Mouse (Mus musculus): ENCODE data around the gene 1700088E04Rik.

Gene 1700088E04Rik

DNA sequence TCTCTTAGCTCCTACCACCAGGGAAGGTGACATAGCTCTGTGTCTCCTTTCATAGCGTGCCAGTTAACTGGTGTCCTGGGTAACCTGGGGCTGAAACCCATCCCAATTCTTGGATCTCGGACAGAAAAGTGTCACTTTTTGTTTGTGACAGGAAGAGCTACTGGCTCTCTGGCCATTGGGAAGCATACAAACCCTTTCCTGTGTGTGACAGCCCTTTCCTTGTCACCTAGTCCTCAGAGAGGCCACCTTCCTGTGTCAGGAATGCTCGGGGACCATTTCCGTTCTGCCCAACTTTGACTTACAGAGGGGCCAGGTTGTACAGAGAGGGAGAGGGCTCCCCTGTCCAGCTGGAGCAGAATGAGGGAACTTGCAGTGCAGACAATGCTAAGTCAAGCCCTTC is 41.6 kb downstream of the 1700088E04Rik start:
- no peak for DNase-seq (ENCODE audit: low spot score in 2 of 2)

DNA sequence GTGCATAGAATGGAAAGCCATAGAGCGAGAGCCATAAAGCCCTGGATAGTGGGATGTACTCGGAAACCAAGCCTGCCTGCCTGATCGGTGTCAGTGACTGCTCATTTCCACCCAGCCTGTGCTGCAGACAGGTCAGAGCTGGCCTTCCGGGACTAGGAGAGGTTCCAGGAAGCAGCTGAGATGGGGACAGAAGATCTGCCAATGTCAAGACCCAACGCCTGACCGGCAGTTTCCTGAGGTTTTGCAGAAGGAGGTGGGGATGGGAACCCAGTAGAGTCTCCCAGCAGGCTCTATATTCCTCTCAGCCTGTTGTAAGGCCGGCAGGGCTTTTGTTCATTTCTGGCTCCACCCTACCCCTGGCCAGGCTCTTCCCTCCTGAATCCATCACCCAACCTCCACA is 42.2 kb downstream of the 1700088E04Rik start:
- DNase-seq (ENCODE audit: low spot score in 2 of 2) = no peak

DNA sequence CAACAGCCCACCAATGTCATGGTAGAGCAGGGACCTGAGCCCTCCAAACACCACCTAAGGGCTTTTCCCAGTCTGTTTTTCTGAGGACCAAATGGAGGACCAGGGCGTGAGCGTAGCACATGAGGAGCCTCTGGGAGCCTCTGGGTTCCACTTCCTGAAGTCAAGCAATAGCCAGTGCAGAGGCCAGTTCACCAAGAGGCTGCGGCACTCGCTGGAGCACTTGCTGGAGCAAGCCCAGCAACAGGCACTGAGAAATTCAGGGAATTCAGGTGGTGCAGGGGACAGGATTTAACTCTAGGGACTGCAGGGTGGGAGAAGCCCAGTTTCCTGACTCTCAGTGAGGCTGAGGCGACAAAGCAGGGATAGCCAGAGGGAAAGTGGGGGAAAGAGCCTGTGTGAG is 42.8 kb downstream of the 1700088E04Rik start:
- no peak for DNase-seq (ENCODE audit: low spot score in 2 of 2)

DNA sequence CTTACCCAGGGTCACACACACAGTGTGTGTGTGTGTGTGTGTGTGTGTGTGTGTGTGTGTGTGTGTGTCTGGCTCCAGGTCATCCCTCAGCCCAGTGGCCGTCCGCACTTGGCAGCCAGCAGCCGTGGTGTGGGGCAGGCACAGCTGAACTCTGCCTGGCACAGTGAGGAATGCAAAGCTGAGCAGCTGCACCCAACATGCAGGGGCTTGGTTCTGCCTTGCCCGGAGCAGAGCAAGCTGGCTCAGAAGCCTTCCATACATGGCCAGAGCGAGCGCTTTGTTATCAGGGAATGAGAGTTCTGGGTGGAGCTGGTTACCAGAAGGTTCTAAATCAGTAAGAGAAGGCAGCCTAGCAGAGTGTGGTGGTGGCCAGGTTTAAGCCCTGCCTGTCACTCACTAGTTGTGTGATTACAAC is 43.4 kb downstream of the 1700088E04Rik start:
- peak in 1 of 2 experiments; percentile 38 for DNase-seq (ENCODE audit: low spot score in 2 of 2)

DNA sequence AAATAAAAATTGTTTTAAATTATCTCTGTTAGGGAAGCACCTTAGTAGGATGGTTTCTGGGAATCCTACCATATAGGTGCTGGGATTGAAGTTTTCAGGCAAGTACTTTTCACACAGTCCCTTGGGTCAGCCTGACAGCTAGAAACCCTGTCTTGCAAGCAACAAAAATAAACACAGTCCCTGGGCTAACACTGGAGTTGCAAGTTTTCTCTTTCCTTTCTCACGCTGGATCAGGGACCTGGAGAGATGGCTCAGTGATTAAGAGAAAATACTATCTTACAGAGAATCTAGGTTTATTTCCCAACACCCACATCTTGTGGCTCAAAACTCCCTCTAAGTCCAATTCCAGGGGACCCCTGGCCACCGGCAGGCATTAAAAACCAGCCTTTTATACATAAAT is 43.9 kb downstream of the 1700088E04Rik start:
- no peak for DNase-seq (ENCODE audit: low spot score in 2 of 2)

DNA sequence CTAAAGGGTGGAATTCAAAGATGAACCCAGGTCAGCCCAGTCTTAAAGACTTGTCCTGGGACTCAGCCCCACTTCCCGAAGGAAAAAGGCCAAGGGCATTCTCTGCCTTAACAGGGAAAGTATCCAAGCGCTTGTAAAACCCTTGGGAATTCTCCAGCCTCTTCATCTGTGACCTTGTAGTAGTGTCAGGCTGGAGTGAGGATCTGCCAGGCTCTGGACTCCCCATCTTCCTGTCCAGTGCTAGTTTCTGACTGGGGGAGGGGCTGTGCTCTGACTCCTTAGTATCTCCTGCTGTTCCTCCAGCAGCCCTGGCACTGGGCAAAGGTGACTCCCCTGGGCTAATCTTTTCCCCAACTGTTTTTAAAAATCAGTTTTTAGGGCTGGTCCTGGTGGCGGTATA is 44.5 kb downstream of the 1700088E04Rik start:
- no peak for DNase-seq (ENCODE audit: low spot score in 2 of 2)

DNA sequence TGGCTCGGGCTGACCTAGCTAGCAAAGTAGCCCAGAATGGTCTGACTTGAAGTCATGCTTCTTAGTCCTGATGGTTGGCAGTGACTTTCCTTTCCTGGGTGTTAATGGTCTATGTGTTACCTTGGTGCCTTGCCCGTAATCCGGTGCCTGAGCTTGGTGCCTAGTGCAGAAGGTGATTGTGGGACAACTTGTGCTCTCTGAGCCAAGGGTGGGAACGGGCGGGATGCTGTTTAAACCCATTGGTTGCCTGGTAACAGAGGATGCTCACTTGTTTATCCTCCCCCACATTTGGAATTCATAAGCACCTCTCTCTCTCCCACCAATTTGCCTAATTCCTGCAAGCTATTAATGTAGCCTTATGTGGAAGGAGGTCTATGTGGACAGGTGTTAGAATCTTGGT is 45.6 kb downstream of the 1700088E04Rik start:
- DNase-seq (ENCODE audit: low spot score in 2 of 2) = no peak

DNA sequence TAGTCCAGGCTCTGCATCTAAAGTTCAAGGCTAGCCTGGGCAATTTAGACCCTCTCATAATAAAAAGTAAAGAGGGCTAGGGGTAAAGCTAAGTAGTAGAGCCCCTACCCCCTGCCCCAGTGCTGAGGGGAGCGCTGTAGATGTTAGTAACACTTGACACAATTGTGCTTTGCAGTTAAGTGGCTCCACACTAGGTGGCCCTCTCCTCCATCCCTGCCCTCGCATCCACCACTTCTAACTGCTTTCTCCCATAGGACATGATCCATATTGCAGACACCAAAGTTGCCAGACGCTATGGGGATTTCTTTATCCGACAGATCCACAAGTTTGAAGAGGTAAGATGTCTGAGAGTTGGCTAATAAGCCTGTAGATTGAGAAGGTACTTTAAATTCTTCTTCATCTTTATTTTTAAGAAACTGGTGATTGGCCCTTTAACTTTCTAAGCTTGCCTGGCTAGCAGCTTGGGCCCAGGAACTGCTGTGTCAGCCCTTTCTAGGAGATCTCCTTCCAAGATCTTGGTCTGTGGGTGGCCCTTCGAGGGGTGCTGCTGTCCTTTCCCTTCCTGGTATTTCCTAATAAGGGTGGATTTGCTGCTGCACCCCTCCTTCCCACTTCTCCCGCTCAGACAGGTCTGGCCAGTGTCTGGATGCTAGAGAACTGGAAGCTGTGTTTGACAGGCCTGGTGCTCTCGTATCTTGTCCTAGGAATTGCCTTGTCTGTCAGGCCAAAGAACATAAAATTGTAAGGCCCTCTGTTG is 47.8 kb downstream of the 1700088E04Rik start:
- DNase-seq (ENCODE audit: low spot score in 2 of 2) = peak; percentile 51 to 61

DNA sequence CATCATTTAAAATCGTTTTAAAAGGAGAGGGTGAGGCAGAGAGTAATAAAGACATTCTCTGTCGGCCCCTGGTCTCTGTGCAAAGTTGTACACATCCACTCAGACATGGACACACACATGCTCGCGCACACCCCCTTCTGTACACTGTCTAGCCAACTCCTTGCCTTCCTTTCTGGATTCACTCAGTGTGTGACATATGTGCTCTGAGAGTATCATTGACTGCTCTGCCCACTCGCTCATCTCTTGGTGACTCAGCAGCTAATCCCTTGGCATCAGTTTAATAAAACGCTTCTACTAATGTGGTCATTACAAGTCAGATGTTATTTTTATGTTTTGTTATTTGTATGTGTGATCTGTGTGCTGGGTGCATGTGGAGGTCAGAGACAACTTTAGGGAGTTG is 48.8 kb downstream of the 1700088E04Rik start:
- no peak for DNase-seq (ENCODE audit: low spot score in 2 of 2)

DNA sequence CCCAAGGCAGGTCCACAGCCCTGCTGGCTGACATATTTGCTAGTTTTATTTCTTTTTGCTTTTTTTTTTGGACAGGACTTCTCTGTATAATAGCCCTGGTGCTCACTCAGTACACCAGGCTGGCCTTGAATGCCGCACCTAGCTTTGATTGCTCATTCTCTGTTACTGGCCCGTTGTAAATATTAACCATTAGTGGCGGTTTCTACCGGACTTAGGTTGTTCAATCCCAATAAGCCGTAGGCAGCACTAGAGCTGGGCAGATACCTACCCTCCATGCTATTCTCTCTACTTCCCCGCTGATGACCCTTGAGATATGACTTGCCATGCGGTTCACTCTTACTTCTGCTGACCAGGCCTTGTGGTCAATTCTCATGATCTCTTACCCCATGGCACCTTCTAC is 61.5 kb downstream of the 1700088E04Rik start:
- no peak for DNase-seq (ENCODE audit: low spot score in 2 of 2)

Measured in right cerebral cortex, adult 2 months (tissue).